Mouse (Mus musculus): ENCODE data around the gene Dnah8.

DNA sequence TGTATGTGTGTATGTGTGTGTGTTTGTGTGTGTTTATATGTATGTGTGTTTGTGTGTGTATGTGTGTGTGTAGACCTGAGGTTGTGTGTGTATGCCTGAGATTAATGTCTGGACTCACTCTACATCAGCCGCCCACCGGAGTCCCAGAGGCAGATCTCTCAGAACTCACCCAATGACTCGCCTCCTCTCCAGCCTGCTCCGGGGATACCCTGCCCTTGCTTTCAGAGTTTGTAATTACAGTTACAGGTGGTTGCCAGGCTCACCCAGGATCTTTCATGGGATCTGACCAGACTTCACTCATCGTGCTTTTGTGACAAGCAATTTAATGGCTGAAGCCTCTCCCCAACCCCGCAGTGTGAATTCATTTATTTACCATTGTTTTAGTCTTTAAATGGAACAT is 168.2 kb downstream of the Dnah8 start:
- TF ChIP-seq CTCF (IDR thresholded peaks at IDR 0.05; ENCODE audit: borderline replicate concordance, extremely low read depth, insufficient read depth, insufficient read length) (no peak), POLR2A (IDR thresholded peaks at IDR 0.05; ENCODE audit: borderline replicate concordance, extremely low read depth, insufficient read depth, insufficient read length, poor library complexity, severe bottlenecking) (no peak)
